Mouse (Mus musculus) A20 (cell line): ENCODE measurements at regions not wholly inside any gene's neighbourhood (a gene's known extent, or its start where the extent isn't known, plus 50 kb on each side); places are given as distances from the start of the nearest gene placed in this dataset.

Experiments
- DNase-seq: peaks from one replicate; pipeline ENCODE4 v3.0.0-alpha.2; 2011; ENCODE audit warnings: low read depth, low spot score

GRCm38 (mm10) chr10:44646615-44647014 is 118.3 kb upstream of the Prdm1 start:
- no peak for DNase-seq

- peak; percentile 74 for DNase-seq
These were observed 113.3 kb upstream of the Prdm1 start for GRCm38 (mm10) chr10:44641616-44642015.

- DNase-seq = no peak
These were observed 112.3 kb upstream of the Prdm1 start for GRCm38 (mm10) chr10:44640620-44641019.

GRCm38 (mm10) chr10:44638678-44639077 is 110.4 kb upstream of the Prdm1 start:
- DNase-seq = peak; percentile 80

- DNase-seq = no peak
These were observed 108.5 kb upstream of the Prdm1 start for GRCm38 (mm10) chr10:44636786-44637185.

GRCm38 (mm10) chr10:44636061-44636460 is 107.8 kb upstream of the Prdm1 start:
- peak; percentile 63 for DNase-seq

- DNase-seq = peak; percentile 70
These were observed 103.3 kb upstream of the Prdm1 start for GRCm38 (mm10) chr10:44631584-44631983.

- DNase-seq = no peak
These were observed 102.2 kb upstream of the Prdm1 start for GRCm38 (mm10) chr10:44630485-44630884.

GRCm38 (mm10) chr10:44628387-44628786 is 100.1 kb upstream of the Prdm1 start:
- no peak for DNase-seq

- DNase-seq = no peak
These were observed 99.1 kb upstream of the Prdm1 start for GRCm38 (mm10) chr10:44627431-44627830.

GRCm38 (mm10) chr10:44625521-44625920 is 97.2 kb upstream of the Prdm1 start:
- DNase-seq = no peak

GRCm38 (mm10) chr10:44615586-44615985 is 87.3 kb upstream of the Prdm1 start:
- no peak for DNase-seq

GRCm38 (mm10) chr10:44612571-44612970 is 84.3 kb upstream of the Prdm1 start:
- DNase-seq = no peak

- peak; percentile 68 for DNase-seq
These were observed 83.1 kb upstream of the Prdm1 start for GRCm38 (mm10) chr10:44611399-44611798.

GRCm38 (mm10) chr10:44609187-44609586 is 80.9 kb upstream of the Prdm1 start:
- DNase-seq = no peak

- DNase-seq = peak; percentile 90
These were observed 79.1 kb upstream of the Prdm1 start for GRCm38 (mm10) chr10:44607334-44607851.

- no peak for DNase-seq
These were observed 76.2 kb upstream of the Prdm1 start for GRCm38 (mm10) chr10:44604512-44604911.

GRCm38 (mm10) chr10:44603461-44603860 is 75.2 kb upstream of the Prdm1 start:
- DNase-seq = peak; percentile 43

- DNase-seq = no peak
These were observed 73.2 kb upstream of the Prdm1 start for GRCm38 (mm10) chr10:44601550-44601949.

- DNase-seq = no peak
These were observed 71.6 kb upstream of the Prdm1 start for GRCm38 (mm10) chr10:44599964-44600334.

- DNase-seq = peak; percentile 63
These were observed 71.1 kb upstream of the Prdm1 start for GRCm38 (mm10) chr10:44599331-44599963.

GRCm38 (mm10) chr10:44598615-44599014 is 70.3 kb upstream of the Prdm1 start:
- no peak for DNase-seq

GRCm38 (mm10) chr10:44595932-44596331 is 67.6 kb upstream of the Prdm1 start:
- peak; percentile 48 for DNase-seq

- no peak for DNase-seq
These were observed 61.5 kb upstream of the Prdm1 start for GRCm38 (mm10) chr10:44589842-44590241.
